Mouse (Mus musculus): ENCODE data around the gene Acot1.

DNA sequence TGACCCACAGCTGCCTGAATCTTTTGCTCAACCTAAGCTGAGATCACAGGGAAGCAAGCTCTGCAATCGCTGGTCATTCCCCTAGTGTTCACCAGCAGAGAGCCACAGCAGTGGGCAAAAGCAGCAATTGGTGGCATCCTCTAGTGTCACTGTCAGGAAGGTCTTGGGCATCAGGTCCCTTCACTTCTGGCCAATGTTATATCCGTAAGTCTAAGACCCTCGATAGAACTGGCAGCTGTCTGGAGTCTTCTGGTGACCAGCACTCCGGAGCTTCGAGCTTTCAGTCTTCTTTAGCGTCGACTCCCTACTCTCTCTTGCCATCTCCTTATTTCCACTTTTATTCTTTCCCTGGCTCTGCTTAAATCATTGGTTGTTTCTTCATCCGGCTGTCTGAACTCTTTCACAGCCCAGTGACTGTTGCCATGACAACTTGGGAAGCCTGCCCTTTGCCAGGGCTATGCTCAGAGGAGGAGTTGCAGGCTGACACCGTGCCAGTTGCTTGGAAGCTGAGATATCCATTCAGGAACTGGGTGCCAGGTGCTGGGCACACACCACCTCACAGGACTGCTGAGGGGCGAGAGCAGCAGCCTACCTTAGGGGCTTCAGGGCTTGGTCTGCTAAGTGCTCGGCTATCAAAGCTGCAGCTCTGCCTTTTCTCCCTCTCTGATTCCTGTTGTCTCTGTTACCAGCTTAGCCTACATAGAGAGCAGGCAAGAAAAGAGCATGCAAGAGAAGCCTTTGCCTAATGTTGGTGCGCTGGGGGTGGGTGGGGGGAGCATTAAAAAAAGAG, 2.2 kb downstream of the Acot1 start:
- no peak for TF ChIP-seq GATA1 (IDR thresholded peaks at IDR 0.05; ENCODE audit: low read length)
- TF ChIP-seq TAL1 (IDR thresholded peaks at IDR 0.05; ENCODE audit: low read length): no peak
